Mouse (Mus musculus) stomach, postnatal 0 days (tissue): ENCODE measurements around the gene Klf12. TPM values are rescaled to one million over a fixed set of nuclear protein-coding genes. Genes with fewer than 3 reads are reported as not detected.

ENCODE experiments used
- ATAC-seq: fragments of 200-750 bp; cut with Nextera tagmentation; 2 replicates; pipeline ENCODE4 v1.8.0; 2017; ENCODE audit not compliant: low FRiP score, low TSS enrichment
- DNase-seq: peaks from one replicate; pipeline ENCODE4 v3.0.0-alpha.2; 2016; ENCODE audit warnings: low spot score
- H3K27ac ChIP-seq: fragments of 300-500 bp; sonication (generic); replicated peaks from 2 replicates; pipeline ENCODE4 v1.5.1; 2014; ENCODE audit warnings: mild to moderate bottlenecking, control low read depth
- H3K27me3 ChIP-seq: fragments of 300-500 bp; sonication (generic); 2 replicates; pipeline ENCODE4 v1.6.1; 2014; ENCODE audit warnings: low read length; ENCODE audit not compliant: control insufficient read depth, insufficient read depth
- H3K36me3 ChIP-seq: fragments of 300-500 bp; sonication (generic); 2 replicates; pipeline ENCODE4 v1.6.1; 2014; ENCODE audit warnings: low read length, mixed read lengths; ENCODE audit not compliant: control insufficient read depth, insufficient read depth
- H3K4me1 ChIP-seq: fragments of 300-500 bp; sonication (generic); replicated peaks from 2 replicates; pipeline ENCODE4 v1.6.1; 2014; ENCODE audit warnings: antibody characterized with exemption; ENCODE audit not compliant: control insufficient read depth, insufficient read depth
- H3K4me2 ChIP-seq: fragments of 300-500 bp; sonication (generic); replicated peaks from 2 replicates; pipeline ENCODE4 v1.6.1; 2014; ENCODE audit warnings: low read depth, mild to moderate bottlenecking, control low read depth, moderate library complexity
- H3K4me3 ChIP-seq: fragments of 300-500 bp; sonication (generic); 2 replicates; pipeline ENCODE4 v1.5.1; 2014; ENCODE audit warnings: low read depth, low read length, control low read depth
- H3K9ac ChIP-seq: fragments of 300-500 bp; sonication (generic); 2 replicates; pipeline ENCODE4 v1.6.1; 2014; ENCODE audit warnings: mild to moderate bottlenecking, low read length, control low read depth, mixed read lengths
- H3K9me3 ChIP-seq: fragments of 300-500 bp; sonication (generic); 2 replicates; pipeline ENCODE4 v1.6.1; 2016; ENCODE audit warnings: low read length; ENCODE audit not compliant: control insufficient read depth
- CTCF ChIP-seq: IDR thresholded peaks from 2 replicates; pipeline ENCODE4 v1.5.1; 2016; ENCODE audit warnings: antibody characterized with exemption, low read depth, mild to moderate bottlenecking, moderate library complexity
- EP300 ChIP-seq: optimal IDR thresholded peaks from 2 replicates; pipeline ENCODE3; 2016; ENCODE audit warnings: antibody characterized with exemption
- WGBS: fragments of 180-500 bp; shearing (Covaris S2); extraction: QIAGEN DNeasy Blood & Tissue Kit; methylation state at CpG from one replicate; pipeline ENCODE4 v1.1.7; 2014; 5-methylcytosine and 5-hydroxymethylcytosine counted together
- polyA plus RNA-seq: library from polyadenylated mRNA; unstranded; fragments of >200 nt; fragmentation: Nextera tagmentation; extraction: Ambion mirVana; gene quantifications from 2 replicates; pipeline ENCODE4 v1.2.1, GENCODE M21; 2015

Gene Klf12
- polyA plus RNA-seq, 1 experiment from 2014 or later = 3.8 TPM

DNA sequence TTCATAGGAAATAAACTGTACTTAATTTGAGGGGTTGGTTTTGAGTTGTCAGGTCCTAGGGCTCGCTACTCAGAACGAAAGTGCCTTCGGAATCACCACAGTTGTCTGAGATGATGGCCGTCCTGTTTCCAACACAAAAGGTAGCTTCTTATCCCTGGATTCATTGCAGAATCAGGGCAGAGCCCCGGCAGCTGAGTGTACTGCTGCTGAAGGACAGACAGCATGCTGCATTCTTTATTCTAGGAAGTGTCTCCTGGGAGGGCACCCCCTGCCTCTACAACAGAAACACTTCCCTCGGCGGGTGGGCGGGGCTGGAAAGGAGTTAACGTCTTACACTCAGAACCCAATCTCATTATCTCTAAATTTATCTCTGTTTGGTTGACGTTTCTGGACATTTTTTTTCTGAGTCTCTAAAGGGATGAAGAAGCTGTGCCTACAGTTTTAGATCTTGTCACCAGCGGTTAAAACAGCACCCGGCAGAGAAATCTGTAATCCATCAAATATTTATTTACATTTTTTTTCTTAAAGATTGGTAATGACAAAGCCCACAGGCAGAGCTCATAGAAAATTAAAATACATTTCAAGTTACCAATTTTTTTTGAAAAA is 74.6 kb downstream of the Klf12 start:
- WGBS = 49% methylated on average over 12 of the region's 12 CpGs
- H3K4me1 ChIP-seq = no peaks in the 10 kb centered on the region

GRCm38 (mm10) chr14:100207081-100207480 is 77.4 kb downstream of the Klf12 start:
- no peak for TF ChIP-seq CTCF

More for the DNA sequence above, 74.6 kb downstream of the Klf12 start:
- H3K27me3 ChIP-seq = no peaks in the 10 kb centered on the region
- no peak overlapping the region for H3K9ac ChIP-seq
- no peaks in the 10 kb centered on the region for H3K9me3 ChIP-seq
- ATAC-seq (no peak), DNase-seq (no peak)
- H3K4me3 ChIP-seq = no peak overlapping the region
- H3K4me2 ChIP-seq = no peak overlapping the region
- no peak for TF ChIP-seq CTCF
- TF ChIP-seq EP300 = no peak
- H3K27ac ChIP-seq = no peak overlapping the region
- H3K36me3 ChIP-seq = no peaks in the 10 kb centered on the region

GRCm38 (mm10) chr14:100206207-100206606 is 78.3 kb downstream of the Klf12 start:
- H3K9ac ChIP-seq = no peak overlapping the region
- no peak overlapping the region for H3K4me2 ChIP-seq
- ATAC-seq (no peak), DNase-seq (no peak)
- H3K36me3 ChIP-seq = no peaks in the 10 kb centered on the region
- H3K27me3 ChIP-seq = no peaks in the 10 kb centered on the region
- no peak overlapping the region for H3K27ac ChIP-seq
- no peaks in the 10 kb centered on the region for H3K9me3 ChIP-seq
- no peak overlapping the region for H3K4me3 ChIP-seq
- TF ChIP-seq CTCF (no peak), EP300 (no peak)
- WGBS = 95% methylated on average over 3 of the region's 3 CpGs
- no peaks in the 10 kb centered on the region for H3K4me1 ChIP-seq

More at GRCm38 (mm10) chr14:100207081-100207480, 77.4 kb downstream of the Klf12 start:
- Histone ChIP-seq H3K27me3 (no peaks in the 10 kb centered on the region), H3K27ac (no peak overlapping the region), H3K9me3 (no peaks in the 10 kb centered on the region), H3K4me2 (no peak overlapping the region), H3K9ac (no peak overlapping the region), H3K4me1 (no peaks in the 10 kb centered on the region), H3K36me3 (no peaks in the 10 kb centered on the region), H3K4me3 (no peak overlapping the region)
- ATAC-seq (no peak), DNase-seq (no peak)
- 90% methylated on average over 3 of the region's 3 CpGs for WGBS

- Histone ChIP-seq H3K9me3 (no peaks in the 10 kb centered on the region), H3K36me3 (no peaks in the 10 kb centered on the region), H3K9ac (no peak overlapping the region), H3K4me3 (no peak overlapping the region), H3K4me1 (no peaks in the 10 kb centered on the region), H3K4me2 (no peak overlapping the region), H3K27me3 (no peaks in the 10 kb centered on the region), H3K27ac (no peak overlapping the region)
- TF ChIP-seq EP300 = no peak
- no peak for TF ChIP-seq CTCF
- DNase-seq (no peak), ATAC-seq (no peak)
- WGBS = 68% methylated on average over 6 of the region's 6 CpGs
Measured at GRCm38 (mm10) chr14:100200058-100200688, 84.3 kb downstream of the Klf12 start.

- Histone ChIP-seq H3K36me3 (no peaks in the 10 kb centered on the region), H3K4me1 (no peaks in the 10 kb centered on the region), H3K9me3 (no peaks in the 10 kb centered on the region), H3K27ac (no peak overlapping the region), H3K4me3 (no peak overlapping the region), H3K4me2 (no peak overlapping the region), H3K27me3 (no peaks in the 10 kb centered on the region), H3K9ac (no peak overlapping the region)
- TF ChIP-seq EP300 = no peak
- TF ChIP-seq CTCF = no peak
- ATAC-seq (no peak), DNase-seq (no peak)
- 94% methylated on average over 4 of the region's 4 CpGs for WGBS
Measured at GRCm38 (mm10) chr14:100198636-100199035, 85.8 kb downstream of the Klf12 start.

DNA sequence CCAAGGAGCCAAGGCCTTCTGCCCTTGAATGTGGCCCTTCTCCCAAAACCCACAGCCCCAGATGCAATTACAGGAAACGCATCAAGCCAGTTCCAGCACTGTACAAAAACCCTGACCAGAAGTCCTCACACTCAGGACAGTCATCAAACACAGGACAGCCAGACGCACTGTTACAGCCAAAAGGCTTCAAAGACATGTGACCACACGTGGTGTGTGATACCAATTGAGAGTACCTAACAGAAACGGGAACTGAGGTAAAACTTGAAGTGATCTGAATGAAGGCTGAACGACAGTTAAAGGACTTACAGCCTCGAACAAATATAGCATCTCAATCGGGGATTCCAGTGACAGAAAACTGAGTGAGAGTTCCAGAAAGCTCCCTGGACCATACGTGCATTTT is 87.3 kb downstream of the Klf12 start:
- TF ChIP-seq EP300 (no peak), CTCF (no peak)
- DNase-seq (no peak), ATAC-seq (no peak)
- Histone ChIP-seq H3K9ac (no peak overlapping the region), H3K9me3 (no peaks in the 10 kb centered on the region), H3K27ac (no peak overlapping the region), H3K4me3 (no peak overlapping the region), H3K36me3 (no peaks in the 10 kb centered on the region), H3K4me1 (no peaks in the 10 kb centered on the region), H3K4me2 (no peak overlapping the region), H3K27me3 (no peaks in the 10 kb centered on the region)
- 94% methylated on average over 8 of the region's 8 CpGs for WGBS
